Mouse (Mus musculus): Measurements from ENCODE around the gene Klc3. TPM values are rescaled to one million over a fixed set of nuclear protein-coding genes. Genes with fewer than 3 reads are reported as not detected.

The Klc3 gene
- polyA plus RNA-seq, 1 experiment from 2014 or later = 4.4 TPM

DNA sequence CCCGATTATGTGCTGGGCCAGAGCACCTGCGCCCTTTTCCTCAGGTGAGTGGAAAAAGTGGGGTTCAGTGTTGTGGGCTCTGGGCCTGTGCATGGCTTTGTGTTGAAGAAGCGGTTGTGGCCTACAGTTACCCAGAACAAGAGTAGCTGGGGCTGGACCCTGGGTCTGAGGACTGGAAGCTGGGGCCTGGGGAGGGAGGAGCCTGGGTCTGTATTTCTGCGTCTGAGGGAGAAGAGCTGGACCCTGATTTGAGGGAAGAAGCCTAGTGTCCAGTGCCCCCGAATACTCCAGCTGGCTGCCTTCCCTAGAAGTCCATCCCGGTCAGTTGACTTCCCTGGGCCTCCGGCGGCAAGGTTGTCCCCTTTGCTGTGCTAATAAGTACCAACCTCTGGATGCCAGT is 53.7 kb downstream of the Klc3 start:
- Histone ChIP-seq H3K27me3 (ENCODE audit: low read depth, poor library complexity, severe bottlenecking) (no peaks in the 10 kb centered on the region), H3K9me3 (replicated peaks) (no peaks in the 10 kb centered on the region), H3K36me3 (peaks cover 80% of the 10 kb centered on the region), H3K27ac (no peak overlapping the region), H3K4me3 (no peak overlapping the region), H3K4me1 (peaks cover 10% of the 10 kb centered on the region)
- WGBS = 95% methylated on average over 8 of the region's 8 CpGs
- no peak for DNase-seq (ENCODE audit: low spot score)

- Histone ChIP-seq H3K4me1 (peaks cover 15% of the 10 kb centered on the region), H3K27ac (no peak overlapping the region), H3K27me3 (ENCODE audit: low read depth, poor library complexity, severe bottlenecking) (no peaks in the 10 kb centered on the region), H3K4me3 (no peak overlapping the region), H3K36me3 (peaks cover 71% of the 10 kb centered on the region), H3K9me3 (replicated peaks) (no peaks in the 10 kb centered on the region)
- WGBS = 88% methylated on average over 13 of the region's 13 CpGs
- DNase-seq (ENCODE audit: low spot score) = no peak
These were observed 54.6 kb downstream of the Klc3 start for GRCm38 (mm10) chr7:19349188-19349915.

DNA sequence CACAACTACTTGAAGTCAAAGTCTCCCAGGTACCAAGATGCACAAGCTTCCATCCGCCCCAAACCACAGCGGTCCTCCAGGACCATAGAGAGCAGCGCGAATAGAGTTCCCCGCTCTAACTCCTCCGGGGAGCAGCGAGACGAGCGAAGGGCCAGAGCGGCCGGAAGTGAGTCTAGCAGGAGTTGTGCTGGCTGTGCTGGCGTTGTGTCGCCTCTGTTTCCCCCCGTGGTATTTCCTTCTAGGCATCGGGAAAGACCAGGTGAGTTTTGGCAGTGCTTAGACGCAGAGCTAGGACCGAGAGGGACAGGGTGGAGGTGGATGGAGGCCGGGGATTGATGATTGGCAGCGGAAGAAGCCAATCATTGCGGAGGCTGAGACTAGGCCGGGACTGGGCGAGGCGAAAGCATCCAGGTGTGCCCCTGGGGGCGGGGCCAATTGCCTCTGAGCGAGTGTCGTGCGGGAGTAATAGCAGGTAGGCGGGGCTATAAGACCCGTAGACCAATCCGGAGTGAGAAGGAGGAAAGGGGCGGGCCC is 58.9 kb downstream of the Klc3 start:
- H3K9me3 ChIP-seq (replicated peaks) = no peaks in the 10 kb centered on the region
- H3K4me3 ChIP-seq = peak overlapping the region; percentile 65
- DNase-seq (ENCODE audit: low spot score) = peak; percentile 98
- H3K36me3 ChIP-seq = peaks cover 30% of the 10 kb centered on the region
- peaks cover 18% of the 10 kb centered on the region for H3K27me3 ChIP-seq (ENCODE audit: low read depth, poor library complexity, severe bottlenecking)
- peak overlapping the region; percentile 93 for H3K27ac ChIP-seq
- WGBS = under 1% methylated on average over 31 of the region's 31 CpGs
- peaks cover 42% of the 10 kb centered on the region for H3K4me1 ChIP-seq

MicroRNAs encoded within 50 kb of the gene (microRNA counts, 519-probe panel; counts per million panel counts)
- microRNA mmu-miR-343 = 684 counts per million, percentile 72 among the panel's probes with 10 or more counts

Small RNA genes within 50 kb of the gene (microRNA-seq; reads per million reads assigned to microRNA genes)
- not detected for gene Mir343

Other genes with a start within 250 kb of the Klc3 start
- 0.06 and 0.09 TPM in 2 replicates for gene Gipr, start 238.0 kb downstream of the Klc3 start, polyA plus RNA-seq (2016; fragmentation: Nextera tagmentation; extraction: Ambion mirVana)
- gene Eml2, start 227.7 kb downstream of the Klc3 start, polyA plus RNA-seq (2016; fragmentation: Nextera tagmentation; extraction: Ambion mirVana) = 3.2 and 6.4 TPM in 2 replicates
- gene Gpr4, start 191.6 kb downstream of the Klc3 start, polyA plus RNA-seq (2016; fragmentation: Nextera tagmentation; extraction: Ambion mirVana) = 6.5 and 8.5 TPM in 2 replicates
- gene Opa3, start 175.8 kb downstream of the Klc3 start, polyA plus RNA-seq (2016; fragmentation: Nextera tagmentation; extraction: Ambion mirVana) = 45.7 and 48.7 TPM in 2 replicates
- 68.1 and 75.7 TPM in 2 replicates for gene Vasp, start 132.3 kb downstream of the Klc3 start, polyA plus RNA-seq (2016; fragmentation: Nextera tagmentation; extraction: Ambion mirVana)
- 0.16 and 0.39 TPM in 2 replicates for gene Ppm1n, start 124.0 kb downstream of the Klc3 start, polyA plus RNA-seq (2016; fragmentation: Nextera tagmentation; extraction: Ambion mirVana)
- 5.5 and 5.6 TPM in 2 replicates for gene Rtn2, start 121.5 kb downstream of the Klc3 start, polyA plus RNA-seq (2016; fragmentation: Nextera tagmentation; extraction: Ambion mirVana)
- gene Fosb, start 94.1 kb downstream of the Klc3 start, polyA plus RNA-seq (2016; fragmentation: Nextera tagmentation; extraction: Ambion mirVana) = 0.04 and 0.11 TPM in 2 replicates
- gene Ercc1, start 59.3 kb downstream of the Klc3 start, polyA plus RNA-seq (2016; fragmentation: Nextera tagmentation; extraction: Ambion mirVana) = 97.8 and 101 TPM in 2 replicates
- 28.3 and 31.4 TPM in 2 replicates for gene Cd3eap, start 44.6 kb downstream of the Klc3 start, polyA plus RNA-seq (2016; fragmentation: Nextera tagmentation; extraction: Ambion mirVana)
- gene Ppp1r13l, start 44.4 kb downstream of the Klc3 start, polyA plus RNA-seq (2016; fragmentation: Nextera tagmentation; extraction: Ambion mirVana) = 6.5 and 7.0 TPM in 2 replicates
- 25.6 and 26.6 TPM in 2 replicates for gene Ercc2, start 22.1 kb downstream of the Klc3 start, polyA plus RNA-seq (2016; fragmentation: Nextera tagmentation; extraction: Ambion mirVana)
- not detected in 2 replicates for gene Ckm, start 672 bp upstream of the Klc3 start, polyA plus RNA-seq (2016; fragmentation: Nextera tagmentation; extraction: Ambion mirVana)
- gene Mark4, start 54.7 kb upstream of the Klc3 start, polyA plus RNA-seq (2016; fragmentation: Nextera tagmentation; extraction: Ambion mirVana) = 7.6 and 8.0 TPM in 2 replicates
- gene Exoc3l2, start 59.2 kb upstream of the Klc3 start, polyA plus RNA-seq (2016; fragmentation: Nextera tagmentation; extraction: Ambion mirVana) = 1.2 and 1.7 TPM in 2 replicates
- 2.3 and 2.4 TPM in 2 replicates for gene Bloc1s3, start 104.3 kb upstream of the Klc3 start, polyA plus RNA-seq (2016; fragmentation: Nextera tagmentation; extraction: Ambion mirVana)
- 74.0 and 90.5 TPM in 2 replicates for gene Trappc6a, start 104.3 kb upstream of the Klc3 start, polyA plus RNA-seq (2016; fragmentation: Nextera tagmentation; extraction: Ambion mirVana)
- gene Nkpd1, start 113.7 kb upstream of the Klc3 start, polyA plus RNA-seq (2016; fragmentation: Nextera tagmentation; extraction: Ambion mirVana) = 0.10 and 0.11 TPM in 2 replicates
- gene Ppp1r37, start 159.0 kb upstream of the Klc3 start, polyA plus RNA-seq (2016; fragmentation: Nextera tagmentation; extraction: Ambion mirVana) = 25.9 and 27.2 TPM in 2 replicates
- 0.71 and 0.93 TPM in 2 replicates for gene Zfp296, start 173.2 kb upstream of the Klc3 start, polyA plus RNA-seq (2016; fragmentation: Nextera tagmentation; extraction: Ambion mirVana)
- 196 and 201 TPM in 2 replicates for gene Gemin7, start 173.5 kb upstream of the Klc3 start, polyA plus RNA-seq (2016; fragmentation: Nextera tagmentation; extraction: Ambion mirVana)
- gene Clasrp, start 200.4 kb upstream of the Klc3 start, polyA plus RNA-seq (2016; fragmentation: Nextera tagmentation; extraction: Ambion mirVana) = 59.0 and 63.4 TPM in 2 replicates
- 3.8 and 4.2 TPM in 2 replicates for gene Relb, start 225.3 kb upstream of the Klc3 start, polyA plus RNA-seq (2016; fragmentation: Nextera tagmentation; extraction: Ambion mirVana)